Mouse (Mus musculus) liver, adult 2 months (tissue): ENCODE measurements at regions not wholly inside any gene's neighbourhood (a gene's known extent, or its start where the extent isn't known, plus 50 kb on each side); places are given as distances from the start of the nearest gene placed in this dataset.

Experiments
- DNase-seq: peaks from one replicate; pipeline ENCODE4 v3.0.0-alpha.2; 2011; ENCODE audit warnings: low read depth, low spot score; ENCODE audit errors: extremely low read depth
- H3K27ac ChIP-seq: fragments of 200-500 bp; replicated peaks from 2 replicates; pipeline ENCODE4 v1.5.1; 2012; ENCODE audit warnings: low read depth, mild to moderate bottlenecking, control low read depth, inconsistent platforms, low read length; ENCODE audit not compliant: insufficient read depth
- H3K27me3 ChIP-seq: fragments of 200-500 bp; 2 replicates; pipeline ENCODE4 v1.6.1; 2012; ENCODE audit warnings: mild to moderate bottlenecking, moderate library complexity, low read length, inconsistent platforms; ENCODE audit not compliant: control insufficient read depth, insufficient read depth
- H3K36me3 ChIP-seq: fragments of 200-500 bp; 2 replicates; pipeline ENCODE4 v1.6.1; 2012; ENCODE audit warnings: low read length, inconsistent platforms; ENCODE audit not compliant: control insufficient read depth, insufficient read depth
- H3K4me1 ChIP-seq: fragments of 200-500 bp; 2 replicates; pipeline ENCODE4 v1.6.1; 2011; ENCODE audit warnings: low read length; ENCODE audit not compliant: control insufficient read depth, insufficient read depth
- H3K4me3 ChIP-seq: fragments of 200-500 bp; 2 replicates; pipeline ENCODE4 v1.5.1; 2011; ENCODE audit warnings: low read depth, mild to moderate bottlenecking, control low read depth, low read length, moderate library complexity; ENCODE audit not compliant: insufficient read depth
- H3K79me2 ChIP-seq: fragments of 200-500 bp; 2 replicates; pipeline ENCODE4 v1.6.1; 2012; ENCODE audit warnings: inconsistent platforms, mild to moderate bottlenecking, low read length, moderate library complexity; ENCODE audit not compliant: control insufficient read depth, insufficient read depth
- H3K9ac ChIP-seq: fragments of 200-500 bp; 2 replicates; pipeline ENCODE4 v1.6.1; 2012; ENCODE audit warnings: low read depth, mild to moderate bottlenecking, control low read depth, inconsistent platforms, low read length
- CTCF ChIP-seq: fragments of 200-500 bp; IDR thresholded peaks from 2 replicates; pipeline ENCODE4 v1.5.1; 2011; ENCODE audit warnings: low read depth, low read length, control low read depth
- POLR2A ChIP-seq: fragments of 200-500 bp; IDR thresholded peaks from 2 replicates; pipeline ENCODE4 v1.6.1; 2011; ENCODE audit warnings: low read length, control low read depth; ENCODE audit not compliant: insufficient read depth; ENCODE audit errors: extremely low read depth
- WGBS: fragments of 180-500 bp; shearing (Covaris S2); methylation state at CpG from one replicate; pipeline ENCODE4 v1.1.7; 2018; 5-methylcytosine and 5-hydroxymethylcytosine counted together

DNA sequence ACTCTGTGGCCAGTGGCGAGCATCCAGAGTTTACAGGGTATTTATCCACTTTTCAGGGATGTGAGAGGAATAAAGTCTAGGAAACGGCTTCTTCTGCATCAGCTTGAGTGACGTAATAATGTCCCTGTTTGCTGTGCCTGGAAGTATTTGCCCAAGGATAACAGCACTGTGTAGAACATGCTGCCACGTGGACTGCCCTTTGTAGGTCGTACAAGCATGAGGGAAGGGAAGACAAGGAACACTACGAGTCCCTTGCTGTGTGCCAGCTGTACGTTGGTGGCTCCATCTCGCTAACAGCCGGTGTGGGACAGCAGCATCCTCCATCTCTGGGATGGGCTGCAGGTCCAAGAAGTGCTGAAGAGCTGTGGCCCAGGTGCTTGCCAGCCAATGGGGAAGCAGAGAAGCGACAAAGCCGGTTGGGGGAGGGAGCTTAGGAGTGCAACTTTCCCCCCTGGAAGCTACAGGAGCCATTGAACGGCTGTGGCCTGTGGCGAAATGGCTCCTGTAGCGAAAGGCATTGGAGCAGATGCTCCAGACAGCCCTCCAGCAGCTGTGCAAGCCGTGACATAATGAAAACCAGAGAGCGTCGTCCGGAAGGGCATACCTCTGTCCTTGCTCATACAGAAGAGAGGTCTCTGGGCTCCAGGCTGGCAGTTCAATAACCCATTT lies 65.0 kb upstream of the Epcam start:
- no peak overlapping the region for H3K27ac ChIP-seq

DNA sequence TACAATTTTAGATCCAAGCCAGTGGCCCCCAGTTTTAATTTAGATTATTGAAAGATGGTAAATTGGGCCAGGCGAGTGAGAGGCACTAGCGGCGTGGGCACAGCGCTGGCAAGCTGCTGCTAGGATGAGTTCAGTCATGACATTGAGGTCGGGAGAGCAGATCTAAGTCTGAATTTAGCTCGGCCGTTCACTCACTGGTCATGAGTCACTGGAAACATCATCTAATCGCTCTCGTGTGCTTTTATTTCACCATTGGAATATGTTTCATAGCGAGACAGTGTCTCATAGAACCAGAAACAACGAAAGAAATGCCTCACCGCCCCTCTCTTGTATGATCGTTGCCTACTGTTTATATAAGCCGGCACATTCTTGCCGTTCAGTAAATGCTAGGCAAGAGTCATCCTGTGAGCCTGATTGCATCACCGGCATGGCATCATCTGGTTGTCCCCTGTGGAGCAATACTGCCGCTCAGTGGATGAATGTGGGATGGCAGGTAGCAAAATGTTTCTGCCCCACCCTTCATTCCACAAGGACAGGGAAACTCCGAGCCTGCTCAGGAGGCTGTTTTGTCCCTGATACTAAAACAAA lies 64.3 kb upstream of the Epcam start:
- DNase-seq, result peak; percentile 84
- Histone ChIP-seq H3K79me2 (no peaks in the 10 kb centered on the region), H3K4me3 (no peak overlapping the region; the same call in 1 of the 2 replicates), H3K4me1 (peaks cover 7% of the 10 kb centered on the region), H3K27me3 (no peaks in the 10 kb centered on the region), H3K9ac (peak overlapping the region; percentile 9; the same call in 1 of the 2 replicates), H3K27ac (no peak overlapping the region), H3K36me3 (no peaks in the 10 kb centered on the region)
- TF ChIP-seq CTCF (peak; percentile 100), POLR2A (no peak)
- WGBS, result 5% methylated on average over 18 of the region's 18 CpGs

More for the DNA sequence above, 65.0 kb upstream of the Epcam start:
- H3K36me3 ChIP-seq, result no peaks in the 10 kb centered on the region
- H3K27me3 ChIP-seq, result no peaks in the 10 kb centered on the region
- peak; percentile 36 for DNase-seq
- 48% methylated on average over 18 of the region's 18 CpGs for WGBS
- H3K9ac ChIP-seq, result no peak overlapping the region
- H3K4me3 ChIP-seq, result no peak overlapping the region
- H3K4me1 ChIP-seq, result peaks cover 7% of the 10 kb centered on the region
- no peak for TF ChIP-seq CTCF
- H3K79me2 ChIP-seq, result no peaks in the 10 kb centered on the region

DNA sequence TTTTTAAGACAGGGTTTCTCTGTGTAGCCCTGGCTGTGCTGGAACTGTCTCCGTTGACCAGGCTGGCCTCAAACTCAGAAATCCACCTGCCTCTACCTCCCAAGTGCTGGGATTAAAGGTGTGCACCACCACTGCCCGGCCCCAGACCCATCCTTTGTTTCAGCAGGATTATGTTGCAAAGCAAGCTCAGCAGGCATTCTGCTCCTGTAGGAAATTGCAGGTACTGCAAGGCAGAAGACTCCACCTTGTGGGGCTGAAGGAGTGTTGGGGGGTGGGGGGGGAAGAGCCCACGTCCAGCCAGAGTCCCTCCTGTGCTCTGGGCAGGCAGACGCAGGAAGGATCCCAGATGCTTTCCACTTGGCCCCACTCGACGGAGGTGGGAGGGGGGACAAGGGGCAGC lies 52.2 kb upstream of the Epcam start:
- no peaks in the 10 kb centered on the region for H3K36me3 ChIP-seq
- no peak overlapping the region for H3K9ac ChIP-seq
- TF ChIP-seq POLR2A (no peak), CTCF (no peak)
- no peaks in the 10 kb centered on the region for H3K27me3 ChIP-seq
- H3K4me1 ChIP-seq, result no peaks in the 10 kb centered on the region
- no peak overlapping the region for H3K4me3 ChIP-seq
- 65% methylated on average over 6 of the region's 6 CpGs for WGBS
- no peak overlapping the region for H3K27ac ChIP-seq
- DNase-seq, result no peak
- no peaks in the 10 kb centered on the region for H3K79me2 ChIP-seq

DNA sequence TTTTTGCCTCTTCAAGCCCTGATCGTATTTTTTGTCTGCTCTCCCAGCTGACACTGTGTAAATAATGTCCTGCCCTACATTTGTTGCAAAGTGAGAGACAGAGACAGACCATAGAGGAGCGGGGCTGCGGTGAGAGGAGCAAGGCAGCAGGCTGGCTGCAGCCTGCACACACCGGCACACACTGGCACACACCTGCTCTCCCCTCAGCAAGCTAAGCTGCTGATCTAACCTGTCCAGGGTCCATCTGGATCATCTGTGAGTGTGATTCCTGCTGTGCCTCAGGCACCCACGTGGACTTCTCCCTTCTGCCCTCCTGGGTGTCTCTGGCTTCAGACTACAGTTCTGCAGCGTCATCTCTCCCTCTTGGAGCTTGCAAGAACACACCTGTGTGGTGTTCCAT lies 50.4 kb upstream of the Epcam start:
- Histone ChIP-seq H3K36me3 (no peaks in the 10 kb centered on the region), H3K79me2 (no peaks in the 10 kb centered on the region), H3K27ac (no peak overlapping the region), H3K9ac (no peak overlapping the region), H3K27me3 (no peaks in the 10 kb centered on the region), H3K4me3 (no peak overlapping the region), H3K4me1 (no peaks in the 10 kb centered on the region)
- TF ChIP-seq POLR2A, result no peak
- TF ChIP-seq CTCF, result no peak
- no peak for DNase-seq
- WGBS, result 45% methylated on average over 6 of the region's 6 CpGs
